Mouse (Mus musculus): ENCODE data around the gene Vps33b. TPM values are rescaled to one million over a fixed set of nuclear protein-coding genes. Genes with fewer than 3 reads are reported as not detected.

Vps33b gene
- total RNA-seq, 2 experiments from 2014 or later, result 22.9 to 26.3 TPM

GRCm38 (mm10) chr7:80261372-80261990 lies 8.0 kb upstream of the Vps33b start:
- DNase-seq (ENCODE audit: extremely low spot score in 1 of 2, low spot score in 2 of 2), result peak in 1 of 2 experiments; percentile 20
- intact Hi-C loops (cut with DNase I), result no loop called here

- DNase-seq (ENCODE audit: extremely low spot score in 1 of 2, low spot score in 2 of 2), result no peak
- intact Hi-C loops (cut with DNase I), result no loop called here
Measured at GRCm38 (mm10) chr7:80264606-80265005, 4.8 kb upstream of the Vps33b start.

DNA sequence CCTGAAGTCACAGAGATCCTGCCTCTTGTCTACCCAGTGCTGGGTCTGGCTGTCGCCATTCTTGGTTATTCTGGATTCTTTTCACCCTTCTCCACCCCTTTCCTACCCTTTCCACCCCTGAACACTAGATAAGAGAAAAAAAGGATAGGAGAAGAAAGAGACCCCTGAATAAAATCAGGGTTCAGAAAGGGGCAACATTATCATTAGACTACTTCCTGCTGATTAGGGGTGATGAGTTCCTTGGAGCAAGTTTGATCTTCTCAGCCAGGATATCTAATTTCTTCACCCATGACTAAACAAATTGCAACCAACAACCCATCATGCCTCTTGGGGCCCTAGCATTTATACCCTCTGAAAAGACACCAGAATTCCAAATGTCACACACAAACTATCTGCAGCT lies 1.7 kb upstream of the Vps33b start:
- no peak for DNase-seq (ENCODE audit: extremely low spot score in 1 of 2, low spot score in 2 of 2)
- intact Hi-C loops (cut with DNase I), result no loop called here

GRCm38 (mm10) chr7:80269751-80270255 lies 354 bp downstream of the Vps33b start:
- DNase-seq (ENCODE audit: extremely low spot score in 1 of 2, low spot score in 2 of 2), result peak in 1 of 2 experiments; percentile 56
- intact Hi-C loops (cut with DNase I), result no loop called here

GRCm38 (mm10) chr7:80273456-80273855 lies 4.0 kb downstream of the Vps33b start:
- intact Hi-C loops (cut with DNase I), result no loop called here
- DNase-seq (ENCODE audit: extremely low spot score in 1 of 2, low spot score in 2 of 2), result no peak

DNA sequence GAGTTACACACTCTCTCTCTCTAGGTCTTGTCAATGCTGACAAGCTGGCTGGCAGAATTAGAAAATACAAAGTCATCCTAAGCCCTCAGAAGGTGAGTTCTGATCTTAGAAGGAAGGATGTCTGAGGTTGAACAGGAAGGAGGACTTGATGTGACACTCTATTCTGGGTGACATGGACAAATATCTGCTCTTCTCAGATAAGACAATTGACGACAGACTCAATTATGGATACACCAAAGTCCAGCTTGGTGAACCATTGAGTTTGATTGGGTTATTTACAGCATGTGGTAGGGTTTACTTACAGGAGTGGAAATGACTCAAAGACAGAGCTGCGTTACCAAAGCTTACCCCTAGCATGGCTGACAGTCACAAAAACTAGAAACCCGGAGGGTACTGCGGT lies 6.9 kb downstream of the Vps33b start:
- intact Hi-C loops (cut with DNase I), result no loop called here
- no peak for DNase-seq (ENCODE audit: extremely low spot score in 1 of 2, low spot score in 2 of 2)

DNA sequence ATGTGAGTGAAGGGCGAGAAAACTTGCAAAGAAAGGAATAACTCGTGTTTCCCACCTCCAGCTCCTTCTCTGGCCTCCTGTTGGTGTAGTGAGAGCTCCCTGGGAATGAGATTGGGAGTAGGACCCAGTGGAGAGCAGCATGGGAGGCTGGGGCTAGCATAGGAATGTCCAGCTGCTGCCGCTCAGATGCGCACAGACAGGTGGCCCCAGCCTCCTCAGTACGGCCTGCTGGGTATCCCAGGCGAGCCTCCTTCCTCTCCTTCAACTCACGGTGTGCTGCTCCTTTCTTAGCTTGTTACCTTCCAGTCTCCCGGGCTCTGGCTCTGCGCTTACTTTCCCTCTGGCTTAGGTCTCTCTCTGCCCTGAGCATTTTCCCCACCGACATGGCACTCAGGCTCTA lies 10.6 kb downstream of the Vps33b start:
- intact Hi-C loops (cut with DNase I), result no loop called here
- DNase-seq (ENCODE audit: extremely low spot score in 1 of 2, low spot score in 2 of 2), result no peak

- intact Hi-C loops (cut with DNase I), result no loop called here
- DNase-seq (ENCODE audit: extremely low spot score in 1 of 2, low spot score in 2 of 2), result no peak
Measured at GRCm38 (mm10) chr7:80280998-80281397, 11.5 kb downstream of the Vps33b start.

DNA sequence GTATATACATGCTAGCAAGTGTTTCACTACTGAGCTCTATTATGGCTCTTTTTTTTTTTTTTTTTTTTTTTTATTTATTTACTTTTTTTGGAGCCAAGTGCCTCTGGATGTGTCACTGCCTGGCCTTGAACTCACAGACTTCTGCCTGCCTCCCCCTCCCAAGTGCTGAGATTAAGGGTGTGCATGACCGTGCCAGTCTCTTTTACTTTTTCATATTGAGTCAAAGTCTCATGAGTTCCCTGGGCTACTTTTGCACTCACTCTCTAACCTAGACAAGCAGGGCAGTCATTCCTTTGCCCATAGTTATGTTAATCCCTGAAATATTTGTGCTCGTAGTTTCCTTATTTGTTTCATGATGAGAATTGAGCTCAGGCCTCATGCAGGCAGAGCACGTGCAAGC lies 12.2 kb downstream of the Vps33b start:
- intact Hi-C loops (cut with DNase I), result no loop called here
- no peak for DNase-seq (ENCODE audit: extremely low spot score in 1 of 2, low spot score in 2 of 2)

DNA sequence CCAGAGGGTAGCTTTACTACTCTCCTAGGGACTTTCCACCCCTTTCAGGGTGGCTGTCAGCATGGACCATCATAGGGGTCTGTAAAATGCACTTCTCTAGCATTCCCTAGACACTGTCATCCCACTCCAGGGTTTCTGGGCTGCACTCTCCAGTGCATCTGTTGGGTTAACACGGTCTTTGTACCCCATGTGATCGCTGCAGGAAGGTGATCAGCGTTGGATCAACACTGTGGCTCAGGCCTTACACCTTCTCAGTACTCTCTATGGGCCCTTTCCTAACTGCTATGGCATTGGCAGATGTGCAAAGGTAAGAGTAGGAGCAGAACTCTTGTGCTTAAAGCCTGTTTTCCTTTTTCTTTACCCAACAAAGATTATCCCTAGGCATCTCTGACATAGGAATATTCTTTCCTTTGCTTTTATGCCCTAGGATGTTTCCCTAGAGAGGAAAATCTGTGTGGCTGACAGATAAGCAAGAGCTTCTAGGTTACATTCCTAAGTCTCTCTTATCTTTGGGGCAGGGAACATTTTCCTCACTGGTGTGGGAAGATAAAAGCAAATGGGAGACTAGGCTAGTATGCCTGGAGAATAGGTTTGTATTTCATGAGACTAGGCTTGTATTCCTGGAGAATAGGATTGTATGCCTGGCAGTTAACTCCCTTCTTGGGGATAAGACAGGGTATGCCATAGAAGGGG lies 13.9 kb downstream of the Vps33b start:
- DNase-seq (ENCODE audit: extremely low spot score in 1 of 2, low spot score in 2 of 2), result no peak

GRCm38 (mm10) chr7:80284391-80284790 lies 14.9 kb downstream of the Vps33b start:
- intact Hi-C loops (cut with DNase I), result no loop called here
- DNase-seq (ENCODE audit: extremely low spot score in 1 of 2, low spot score in 2 of 2), result no peak

More for the DNA sequence above, 13.9 kb downstream of the Vps33b start:
- intact Hi-C loops (cut with DNase I), result no loop called here

DNA sequence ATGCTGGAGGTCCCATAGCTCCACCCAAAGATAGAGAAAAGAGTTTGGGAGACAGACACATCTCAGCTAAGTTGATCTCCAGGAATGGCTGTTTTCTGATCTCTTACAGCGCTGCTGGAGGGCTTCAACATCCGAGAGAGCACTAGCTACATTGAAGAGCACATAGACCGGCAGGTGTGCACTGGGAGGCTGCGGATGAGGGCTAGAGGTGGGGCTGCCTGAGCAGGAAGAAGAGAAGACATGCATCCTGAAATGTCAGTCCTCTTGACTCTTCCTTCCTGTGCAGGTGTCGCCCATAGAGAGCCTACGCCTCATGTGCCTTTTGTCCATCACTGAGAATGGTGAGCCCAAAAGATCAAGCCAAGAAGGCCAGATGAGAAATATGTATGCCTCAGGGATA lies 16.3 kb downstream of the Vps33b start:
- intact Hi-C loops (cut with DNase I), result no loop called here
- DNase-seq (ENCODE audit: extremely low spot score in 1 of 2, low spot score in 2 of 2), result no peak

DNA sequence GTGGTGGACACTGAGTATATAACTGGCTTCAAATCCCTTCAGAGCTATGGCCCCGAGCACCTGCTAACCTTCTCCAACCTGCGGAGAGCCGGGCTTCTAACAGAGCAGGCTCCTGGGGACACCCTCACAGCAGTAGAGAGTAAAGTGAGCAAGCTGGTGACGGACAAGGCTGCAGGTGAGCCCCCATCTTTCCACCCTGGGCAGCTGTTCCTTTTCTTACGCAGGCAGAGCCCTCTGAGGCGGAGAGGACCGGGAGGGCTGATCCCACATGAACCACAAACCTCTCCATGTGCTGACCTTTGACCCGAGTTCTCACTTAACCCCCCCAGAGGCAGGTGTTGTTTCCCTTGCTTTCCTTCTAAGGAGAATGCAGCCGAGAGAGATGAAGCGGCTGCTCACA lies 18.3 kb downstream of the Vps33b start:
- DNase-seq (ENCODE audit: extremely low spot score in 1 of 2, low spot score in 2 of 2), result no peak
- intact Hi-C loops (cut with DNase I), result no loop called here

DNA sequence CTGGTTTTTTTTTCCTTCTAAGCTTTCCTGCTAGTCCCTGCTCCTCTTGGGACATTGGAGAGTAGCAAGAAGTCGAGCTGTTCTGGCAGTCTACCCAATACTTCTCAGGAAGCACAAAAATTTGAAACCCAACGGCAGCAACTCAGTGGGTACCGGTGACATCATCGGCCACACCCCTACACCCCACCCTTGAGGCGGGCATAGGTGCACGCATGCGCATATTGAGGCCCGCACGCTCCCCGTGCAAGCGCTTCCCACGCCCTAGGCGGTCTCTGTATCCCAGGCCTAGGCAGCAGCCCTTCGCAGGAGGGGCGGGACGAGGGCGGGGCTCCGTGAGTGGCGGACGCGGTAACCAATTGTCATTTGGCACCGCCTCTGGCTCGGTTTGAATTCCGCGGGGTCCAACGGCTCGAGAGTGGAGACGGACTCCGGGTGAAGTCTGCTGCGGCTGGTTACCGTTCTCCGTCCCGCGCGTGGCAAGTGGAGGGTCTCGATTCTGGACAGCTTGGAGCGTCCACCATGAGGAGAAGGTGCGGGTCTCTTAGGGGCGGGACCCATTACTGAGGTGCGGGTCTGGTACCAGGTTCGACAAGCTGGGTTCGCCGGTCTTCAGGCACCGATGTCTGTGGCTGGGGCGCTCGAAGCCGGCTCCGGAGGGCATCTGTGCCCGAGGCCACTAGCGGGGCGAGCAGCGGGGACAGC lies 24.8 kb downstream of the Vps33b start, which contains the start of gene Prc1:
TSS of gene Prc1 (plus strand) at position 389 of the 702 bp plus-strand sequence.
- intact Hi-C loops (cut with DNase I), result no loop called here
- peak; percentile 97 for DNase-seq (ENCODE audit: extremely low spot score in 1 of 2, low spot score in 2 of 2)

DNA sequence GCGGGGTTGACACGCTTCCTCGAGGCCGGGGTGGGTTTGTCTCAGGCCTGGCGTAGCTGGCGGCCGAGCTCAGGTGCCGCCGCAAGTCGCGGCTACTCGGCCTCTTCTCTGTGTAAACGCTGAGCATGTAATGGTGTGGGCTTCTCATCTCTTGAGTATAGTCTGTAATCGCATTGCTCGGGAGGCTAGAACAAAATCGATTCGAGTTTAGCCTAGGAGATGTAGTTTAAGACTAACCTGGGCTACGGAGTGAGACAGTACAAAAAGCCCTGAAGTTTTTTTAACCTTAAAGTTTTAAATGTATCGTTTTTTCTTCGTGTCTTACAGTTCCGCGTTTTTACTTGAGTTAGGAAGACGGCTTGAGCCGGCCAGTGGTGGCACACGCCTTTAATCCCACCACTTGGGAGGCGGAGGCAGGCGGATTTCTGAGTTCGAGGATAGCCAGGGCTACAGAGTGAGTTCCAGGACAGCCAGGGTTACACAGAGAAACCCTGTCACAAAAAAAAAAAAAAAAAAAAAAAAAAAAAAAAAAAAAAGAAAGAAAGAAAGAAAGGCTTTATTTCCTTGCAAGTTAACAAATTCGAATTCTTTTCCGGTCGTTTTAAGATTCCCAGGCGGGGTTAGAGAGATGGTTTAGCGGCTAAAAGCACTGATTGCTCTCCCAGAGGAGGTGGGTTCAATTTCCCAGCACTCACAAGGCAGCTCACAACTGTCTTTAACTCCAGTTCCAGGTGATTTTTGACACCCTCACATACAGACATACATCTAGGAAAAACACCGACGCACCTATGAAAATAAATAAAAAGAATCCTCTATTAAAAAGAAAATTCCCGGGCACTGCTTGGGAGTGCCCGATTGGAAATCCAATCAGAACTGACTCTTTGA lies 25.6 kb downstream of the Vps33b start:
- no peak for DNase-seq (ENCODE audit: extremely low spot score in 1 of 2, low spot score in 2 of 2)
- intact Hi-C loops (cut with DNase I), result no loop called here

DNA sequence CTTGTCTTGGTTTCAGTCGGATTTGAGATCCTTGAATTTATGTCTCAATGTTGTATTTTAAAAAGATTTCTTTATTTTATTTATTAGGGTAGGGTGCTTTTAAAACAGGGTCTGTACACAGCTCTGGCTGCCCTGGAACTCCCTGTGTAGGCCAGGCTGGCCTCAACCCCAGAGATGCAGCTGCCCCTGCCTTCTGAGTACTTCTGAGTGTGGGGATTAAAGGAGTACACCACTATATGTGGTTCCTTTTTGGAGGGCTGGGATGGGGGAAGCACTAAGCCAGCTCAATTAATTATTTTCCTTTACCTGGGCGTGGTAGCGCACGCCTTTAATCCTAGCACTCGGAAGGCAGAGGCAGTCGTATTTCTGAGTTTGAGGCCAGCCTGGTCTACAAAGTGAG lies 27.0 kb downstream of the Vps33b start:
- no peak for DNase-seq (ENCODE audit: extremely low spot score in 1 of 2, low spot score in 2 of 2)
- intact Hi-C loops (cut with DNase I), result no loop called here

DNA sequence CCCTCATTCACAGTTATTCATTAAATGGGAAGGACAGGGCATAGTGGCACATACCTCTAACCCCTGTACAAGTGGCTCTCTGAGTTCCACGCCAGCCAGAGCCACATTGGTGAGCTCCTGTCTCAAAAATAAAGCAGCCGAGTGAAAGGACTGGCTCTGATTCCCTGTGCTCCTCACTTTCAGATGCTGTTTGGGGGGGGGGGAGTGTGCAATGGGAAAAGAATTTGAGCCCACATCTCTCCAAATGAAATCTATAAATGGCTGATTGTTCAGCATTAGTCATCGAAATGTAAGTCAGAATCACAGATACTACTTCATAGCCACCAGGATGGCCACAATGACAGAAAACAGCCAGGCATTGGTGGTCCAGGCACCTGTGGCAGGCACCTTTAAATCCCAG lies 27.6 kb downstream of the Vps33b start:
- no peak for DNase-seq (ENCODE audit: extremely low spot score in 1 of 2, low spot score in 2 of 2)
- intact Hi-C loops (cut with DNase I), result no loop called here

DNA sequence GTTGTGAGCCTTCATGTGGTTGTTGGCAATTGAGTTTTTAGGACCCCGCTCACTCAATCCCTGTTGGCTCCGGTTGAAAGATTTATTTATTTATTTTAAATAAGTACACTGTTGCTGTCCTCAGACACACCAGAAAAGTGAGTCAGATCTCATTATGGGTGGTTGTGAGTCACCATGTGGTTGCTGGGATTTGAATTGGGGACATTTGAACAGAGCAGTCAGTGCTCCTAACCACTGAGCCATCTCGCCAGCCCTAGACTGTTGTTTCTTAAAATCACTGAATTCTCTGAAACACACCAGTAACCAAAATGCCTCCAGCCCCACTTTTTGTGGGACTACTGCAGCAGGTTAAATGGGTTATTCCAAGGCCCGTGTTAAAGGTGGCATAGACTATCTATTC lies 29.3 kb downstream of the Vps33b start:
- no peak for DNase-seq (ENCODE audit: extremely low spot score in 1 of 2, low spot score in 2 of 2)
- intact Hi-C loops (cut with DNase I), result no loop called here

- no peak for DNase-seq (ENCODE audit: extremely low spot score in 1 of 2, low spot score in 2 of 2)
- intact Hi-C loops (cut with DNase I), result no loop called here
Measured at GRCm38 (mm10) chr7:80299568-80299967, 30.1 kb downstream of the Vps33b start.
